Mouse (Mus musculus): ENCODE measurements around the gene Lrrc1.

DNA sequence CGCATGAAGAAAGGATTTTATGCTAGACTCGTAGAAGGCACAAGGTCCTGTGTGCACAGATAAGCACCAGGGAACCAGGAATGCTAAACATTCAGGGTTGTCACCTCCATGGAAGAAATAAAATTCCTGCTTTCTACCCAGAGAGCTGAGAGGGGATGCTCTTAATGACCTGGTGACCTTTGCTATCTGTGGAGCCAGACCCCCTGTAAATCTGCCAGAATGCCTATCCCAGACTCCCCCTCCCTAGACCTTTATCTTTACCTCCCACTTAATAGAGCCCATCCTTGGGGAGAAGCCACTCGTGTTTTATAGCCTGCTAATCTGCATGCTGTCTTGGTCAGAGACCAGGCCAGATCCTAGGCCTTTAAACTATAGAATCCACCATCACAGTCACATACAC lies 162.2 kb downstream of the Lrrc1 start:
- no peak for TF ChIP-seq CTCF (IDR thresholded peaks at IDR 0.05)
- TF ChIP-seq EP300 (IDR thresholded peaks at IDR 0.05), result no peak

All from lung, postnatal 0 days (tissue).